Mouse (Mus musculus) MEL (cell line): ENCODE results near the gene Fbxo10. TPM values are rescaled to one million over a fixed set of nuclear protein-coding genes. Genes with fewer than 3 reads are reported as not detected.

Experiments used
- DNase-seq: peaks from one replicate; pipeline ENCODE4 v3.0.0; 2011; ENCODE audit warnings: low read depth, low spot score
- H3K27ac ChIP-seq: 2 replicates; pipeline ENCODE4 v1.5.1; 2012; ENCODE audit warnings: low read depth, mild to moderate bottlenecking, control low read depth, low read length, moderate library complexity; ENCODE audit not compliant: control insufficient read depth
- H3K27me3 ChIP-seq, 2 experiments: fragments of 150-350 bp in 1 of 2; sonication (generic) in 1 of 2; 2 replicates each; pipeline ENCODE4 v1.6.1; 2012; ENCODE audit warnings: low read length in 2 of 2, mild to moderate bottlenecking in 2 of 2, improper control_type of control experiment in 1 of 2, moderate library complexity in 1 of 2; ENCODE audit not compliant: insufficient read depth in 2 of 2, control insufficient read depth in 1 of 2
- H3K36me3 ChIP-seq, 2 experiments: 2 replicates each; pipeline ENCODE4 v1.6.1; 2012 to 2014; ENCODE audit warnings: low read length in 2 of 2, improper control_type of control experiment in 1 of 2, inconsistent platforms in 1 of 2, mild to moderate bottlenecking in 1 of 2; ENCODE audit not compliant: insufficient read depth in 2 of 2, control insufficient read depth in 1 of 2
- H3K4me1 ChIP-seq, 2 experiments: fragments of 150-350 bp in 1 of 2; sonication (generic) in 1 of 2; 2 replicates each; pipeline ENCODE4 v1.6.1; 2012; ENCODE audit warnings: low read length in 2 of 2, improper control_type of control experiment in 1 of 2, mild to moderate bottlenecking in 1 of 2; ENCODE audit not compliant: insufficient read depth in 2 of 2, control insufficient read depth in 1 of 2
- H3K4me3 ChIP-seq, 2 experiments: fragments of 150-350 bp in 1 of 2; sonication (generic) in 1 of 2; 2 replicates each; pipeline ENCODE4 v1.5.1; 2012; ENCODE audit warnings: low read depth in 2 of 2, low read length in 2 of 2, mild to moderate bottlenecking in 2 of 2, moderate library complexity in 2 of 2, control low read depth in 1 of 2, improper control_type of control experiment in 1 of 2; ENCODE audit not compliant: control insufficient read depth in 1 of 2, insufficient read depth in 1 of 2
- H3K79me2 ChIP-seq: 2 replicates; pipeline ENCODE4 v1.6.1; 2012; ENCODE audit warnings: mild to moderate bottlenecking, low read length, moderate library complexity; ENCODE audit not compliant: control insufficient read depth, poor library complexity, insufficient read depth
- H3K9ac ChIP-seq: 2 replicates; pipeline ENCODE4 v1.6.1; 2012; ENCODE audit warnings: low read depth, mild to moderate bottlenecking, control low read depth, low read length, moderate library complexity; ENCODE audit not compliant: control insufficient read depth, poor library complexity, severe bottlenecking
- H3K9me3 ChIP-seq: fragments of 150-350 bp; sonication (generic); replicated peaks from 2 replicates; pipeline ENCODE4 v1.6.1; 2012; ENCODE audit warnings: mild to moderate bottlenecking, low read length, improper control_type of control experiment, moderate library complexity; ENCODE audit not compliant: insufficient read depth
- CHD1 ChIP-seq: IDR thresholded peaks from 2 replicates; pipeline ENCODE4 v1.6.1; 2012; ENCODE audit warnings: low read depth, mild to moderate bottlenecking, inconsistent platforms, low read length, improper control_type of control experiment
- CHD2 ChIP-seq: IDR thresholded peaks from 2 replicates; pipeline ENCODE4 v1.6.1; 2011; ENCODE audit warnings: low read length, improper control_type of control experiment
- ELF1 ChIP-seq: IDR thresholded peaks from 2 replicates; pipeline ENCODE4 v1.6.1; 2014; ENCODE audit warnings: low read depth, mild to moderate bottlenecking, inconsistent platforms, low read length, improper control_type of control experiment, moderate library complexity
- EP300 ChIP-seq, 2 experiments: IDR thresholded peaks; 2 replicates each; pipeline ENCODE4 v1.6.1; 2011; ENCODE audit warnings: improper control_type of control experiment in 2 of 2, low read length in 2 of 2, low read depth in 1 of 2, mild to moderate bottlenecking in 1 of 2
- ETS1 ChIP-seq: IDR thresholded peaks from 2 replicates; pipeline ENCODE4 v1.6.1; 2012; ENCODE audit warnings: low read depth, mild to moderate bottlenecking, inconsistent platforms, low read length, improper control_type of control experiment, moderate library complexity
- GATA1 ChIP-seq: IDR thresholded peaks from 2 replicates; pipeline ENCODE4 v1.6.1; 2011; ENCODE audit warnings: low read depth, low read length, improper control_type of control experiment
- HCFC1 ChIP-seq: IDR thresholded peaks from 2 replicates; pipeline ENCODE4 v1.6.1; 2012; ENCODE audit warnings: low read depth, mild to moderate bottlenecking, inconsistent platforms, low read length, improper control_type of control experiment, moderate library complexity
- KAT2A ChIP-seq: conservative IDR thresholded peaks from 2 replicates; pipeline ENCODE4 v1.6.1; 2012; ENCODE audit warnings: low read depth, low read length, improper control_type of control experiment, inconsistent platforms
- MAFK ChIP-seq: IDR thresholded peaks from 2 replicates; pipeline ENCODE4 v1.6.1; 2011; ENCODE audit warnings: low read depth, mild to moderate bottlenecking, low read length, improper control_type of control experiment, borderline replicate concordance
- MAZ ChIP-seq: IDR thresholded peaks from 2 replicates; pipeline ENCODE4 v1.6.1; 2012; ENCODE audit warnings: low read depth, mild to moderate bottlenecking, inconsistent platforms, low read length, improper control_type of control experiment
- MEF2A ChIP-seq: IDR thresholded peaks from 2 replicates; pipeline ENCODE4 v1.6.1; 2014; ENCODE audit warnings: low read depth, mild to moderate bottlenecking, inconsistent platforms, low read length, improper control_type of control experiment; ENCODE audit not compliant: poor library complexity, insufficient replicate concordance, severe bottlenecking; ENCODE audit errors: extremely low read depth
- MXI1 ChIP-seq: IDR thresholded peaks from 2 replicates; pipeline ENCODE4 v1.6.1; 2011; ENCODE audit warnings: mild to moderate bottlenecking, low read depth, low read length, improper control_type of control experiment
- MYB ChIP-seq: IDR thresholded peaks from 2 replicates; pipeline ENCODE4 v1.6.1; 2011; ENCODE audit warnings: mild to moderate bottlenecking, low read depth, low read length, improper control_type of control experiment
- MYC ChIP-seq: IDR thresholded peaks from 2 replicates; pipeline ENCODE4 v1.6.1; 2011; ENCODE audit warnings: low read depth, mild to moderate bottlenecking, low read length, improper control_type of control experiment, moderate library complexity
- NELFE ChIP-seq: IDR thresholded peaks from 2 replicates; pipeline ENCODE4 v1.6.1; 2011; ENCODE audit warnings: low read depth, low read length, improper control_type of control experiment
- POLR2A ChIP-seq, 2 experiments: IDR thresholded peaks; 2 replicates each; pipeline ENCODE4 v1.6.1; 2011 to 2012; ENCODE audit warnings: low read length in 2 of 2, mild to moderate bottlenecking in 2 of 2, control low read depth in 1 of 2, improper control_type of control experiment in 1 of 2, low read depth in 1 of 2, moderate library complexity in 1 of 2; ENCODE audit not compliant: control insufficient read depth in 1 of 2, insufficient read depth in 1 of 2, poor library complexity in 1 of 2
- POLR2AphosphoS2 ChIP-seq: IDR thresholded peaks from 2 replicates; pipeline ENCODE4 v1.6.1; 2011; ENCODE audit warnings: low read length, improper control_type of control experiment
- POLR2AphosphoS5 ChIP-seq: IDR thresholded peaks from 2 replicates; pipeline ENCODE4 v1.6.1; 2012; ENCODE audit warnings: low read depth, borderline replicate concordance, mild to moderate bottlenecking, inconsistent platforms, low read length, moderate library complexity, mixed read lengths
- RAD21 ChIP-seq: IDR thresholded peaks from 2 replicates; pipeline ENCODE4 v1.6.1; 2011; ENCODE audit warnings: mild to moderate bottlenecking, low read depth, low read length, improper control_type of control experiment
- RCOR1 ChIP-seq: IDR thresholded peaks from 2 replicates; pipeline ENCODE4 v1.6.1; 2012; ENCODE audit warnings: low read depth, mild to moderate bottlenecking, inconsistent platforms, low read length, improper control_type of control experiment
- SIN3A ChIP-seq: IDR thresholded peaks from 2 replicates; pipeline ENCODE4 v1.6.1; 2012; ENCODE audit warnings: low read length, improper control_type of control experiment, inconsistent platforms
- SMC3 ChIP-seq: IDR thresholded peaks from 2 replicates; pipeline ENCODE4 v1.6.1; 2011; ENCODE audit warnings: low read depth, low read length, improper control_type of control experiment
- TAL1 ChIP-seq: IDR thresholded peaks from 2 replicates; pipeline ENCODE4 v1.6.1; 2012; ENCODE audit warnings: mild to moderate bottlenecking, inconsistent platforms, low read length, moderate library complexity, mixed read lengths
- TBP ChIP-seq: IDR thresholded peaks from 2 replicates; pipeline ENCODE4 v1.8.0; 2011; ENCODE audit warnings: low read depth, low read length, improper control_type of control experiment
- UBTF ChIP-seq: IDR thresholded peaks from 2 replicates; pipeline ENCODE4 v1.6.1; 2012; ENCODE audit warnings: low read depth, mild to moderate bottlenecking, inconsistent platforms, low read length, improper control_type of control experiment, moderate library complexity, borderline replicate concordance; ENCODE audit not compliant: insufficient read depth
- USF1 ChIP-seq: IDR thresholded peaks from 2 replicates; pipeline ENCODE4 v1.6.1; 2014; ENCODE audit warnings: low read depth, mild to moderate bottlenecking, inconsistent platforms, low read length, improper control_type of control experiment, moderate library complexity
- USF2 ChIP-seq, 2 experiments: IDR thresholded peaks; 2 replicates each; pipeline ENCODE4 v1.6.1; 2011 to 2012; ENCODE audit warnings: improper control_type of control experiment in 2 of 2, low read length in 2 of 2, borderline replicate concordance in 1 of 2, inconsistent platforms in 1 of 2, low read depth in 1 of 2, mild to moderate bottlenecking in 1 of 2; ENCODE audit not compliant: insufficient read depth in 1 of 2
- ZKSCAN1 ChIP-seq: IDR thresholded peaks from 2 replicates; pipeline ENCODE4 v1.6.1; 2012; ENCODE audit warnings: low read depth, mild to moderate bottlenecking, inconsistent platforms, low read length, improper control_type of control experiment, moderate library complexity
- ZNF384 ChIP-seq: IDR thresholded peaks from 2 replicates; pipeline ENCODE4 v1.6.1; 2012; ENCODE audit warnings: low read depth, mild to moderate bottlenecking, inconsistent platforms, low read length, improper control_type of control experiment
- polyA plus RNA-seq, 2 experiments: library from polyadenylated mRNA; stranded (reverse) in 1 of 2; unstranded in 1 of 2; fragments of >175 nt in 1 of 2; fragments of >200 nt in 1 of 2; gene quantifications; 2 replicates each; pipeline versions ENCODE4 v1.2.1 to v1.2.4; 2012; ENCODE audit warnings: low replicate concordance in 2 of 2, low read depth in 1 of 2; ENCODE audit not compliant: insufficient read length in 2 of 2, insufficient read depth in 1 of 2, missing spikeins in 1 of 2
- total RNA-seq: library from RNA; depleted of rRNA; stranded (reverse); fragments of 300-350 nt; gene quantifications from 2 replicates; pipeline ENCODE4 v1.2.3, GENCODE M21; 2012

The Fbxo10 gene
- total and polyA plus RNA-seq, 3 experiments, result 2.2 to 6.5 TPM; not detected in 1

DNA sequence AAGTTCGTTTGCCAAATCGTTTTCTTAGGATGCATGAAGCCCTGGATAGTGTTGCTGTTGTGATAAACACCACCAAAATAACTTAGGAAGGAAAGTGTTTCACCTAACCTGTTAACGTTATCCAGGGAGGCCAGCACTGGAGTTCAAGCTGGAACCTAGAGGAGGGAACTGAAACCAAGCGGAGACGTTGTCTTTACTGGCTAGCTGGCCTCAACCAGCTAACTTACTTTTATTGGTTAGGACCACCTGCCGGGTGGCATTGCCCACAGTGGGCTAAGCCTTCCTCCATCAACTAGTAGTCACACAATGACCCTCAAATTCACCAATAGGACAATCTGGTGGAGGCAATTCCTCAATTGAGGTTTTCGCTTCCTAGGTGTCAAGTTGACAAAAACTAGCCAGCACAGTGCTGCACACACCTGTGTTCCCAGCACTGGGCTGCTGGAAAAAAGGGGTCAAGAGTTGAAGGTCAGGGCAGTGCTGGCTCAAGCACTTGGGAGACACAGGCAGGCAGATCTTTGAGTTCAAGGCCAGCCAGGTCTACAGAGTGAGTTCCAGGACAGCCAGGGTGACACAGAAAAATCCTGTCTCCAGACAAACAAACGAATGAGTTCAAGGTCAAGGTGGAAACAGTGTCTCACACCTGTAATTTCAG, 24.2 kb upstream of the Fbxo10 start:
- Histone ChIP-seq H3K9ac (peak overlapping the region; percentile 60), H3K4me3 (peak overlapping the region; percentile 52 to 87), H3K36me3 (peaks cover 8 to 12% of the 10 kb centered on the region in 2 experiments), H3K79me2 (peaks cover 29% of the 10 kb centered on the region), H3K27me3 (peaks cover 2 to 6% of the 10 kb centered on the region in 2 experiments), H3K27ac (no peak overlapping the region), H3K4me1 (peaks cover 0 to 16% of the 10 kb centered on the region in 2 experiments; a peak in 3 of 4 replicates), H3K9me3 (no peaks in the 10 kb centered on the region)
- DNase-seq, result peak; percentile 30
- no peak for TF ChIP-seq TBP
- no peak for TF ChIP-seq HCFC1
- no peak for TF ChIP-seq ETS1
- no peak for TF ChIP-seq GATA1
- TF ChIP-seq NELFE, result no peak
- no peak for TF ChIP-seq CHD2
- TF ChIP-seq UBTF, result no peak
- TF ChIP-seq USF1, result no peak
- no peak for TF ChIP-seq TAL1
- no peak for TF ChIP-seq MYB
- no peak for TF ChIP-seq ZNF384
- no peak for TF ChIP-seq MAZ
- no peak for TF ChIP-seq MEF2A
- TF ChIP-seq POLR2AphosphoS2, result no peak
- TF ChIP-seq SMC3, result no peak

DNA sequence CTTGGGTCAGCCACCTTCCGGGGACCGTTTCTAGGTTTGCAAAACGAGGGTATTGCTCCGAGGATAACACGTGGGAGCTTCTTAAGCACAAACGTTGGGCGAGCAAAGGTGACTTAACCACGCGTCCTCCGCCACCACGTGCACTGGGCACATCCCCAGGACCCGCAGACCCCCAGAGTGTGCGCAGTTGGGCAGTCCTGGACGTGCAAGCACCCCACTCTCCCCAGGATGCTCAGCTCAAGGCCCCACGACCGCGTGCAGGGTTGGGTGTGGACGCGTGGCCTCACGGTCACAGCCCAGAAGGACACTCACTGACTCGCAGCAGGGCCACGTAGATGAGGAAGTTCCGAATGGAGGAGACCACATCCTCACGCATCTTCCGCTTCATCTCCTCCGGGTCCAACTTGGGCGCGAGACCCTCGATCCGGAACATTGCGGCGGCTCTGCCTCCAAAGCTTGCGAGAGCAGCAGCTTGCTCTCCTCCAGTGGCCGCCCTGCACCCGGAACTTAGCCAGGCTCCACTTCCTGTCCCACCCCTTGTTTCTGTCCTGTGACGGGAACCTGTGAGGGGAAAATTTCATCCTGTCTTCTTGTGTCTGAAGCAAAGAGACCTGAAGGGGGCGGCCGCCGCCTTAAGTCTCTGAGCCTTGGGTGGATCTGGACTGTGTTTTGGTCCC, 23.3 kb upstream of the Fbxo10 start, which contains the start of gene Tomm5:
Gene Tomm5 (minus strand): TSS at position 514 of the 677 bp plus-strand sequence.
- peak within 1 kb of the TSS; percentile 87 to 89 for H3K4me3 ChIP-seq
- peaks cover under 1 to 6% of the 10 kb centered on the region in 2 experiments for H3K27me3 ChIP-seq
- peaks cover 12% of the 10 kb centered on the region in 2 experiments for H3K36me3 ChIP-seq
- peak; percentile 97 for DNase-seq
- peak within 1 kb of the TSS; percentile 67 for H3K27ac ChIP-seq
- H3K9ac ChIP-seq, result peak within 1 kb of the TSS; percentile 85
- peaks cover 29% of the 10 kb centered on the region for H3K79me2 ChIP-seq
- H3K9me3 ChIP-seq, result no peaks in the 10 kb centered on the region
- peaks cover 0 to 16% of the 10 kb centered on the region in 2 experiments; a peak in 3 of 4 replicates for H3K4me1 ChIP-seq
- peak; percentile 68; the same call in 1 of the 2 replicates for TF ChIP-seq RCOR1
- peak; percentile 98 for TF ChIP-seq SIN3A
- TF ChIP-seq EP300 (IDR thresholded peaks at IDR 0.05; ENCODE audit: low read depth in 1 of 2, low read length in 2 of 2), result 0 out of 4 replicates have a peak, but pooled peaks of 1 of the 2 experiments have one; percentile 41
- TF ChIP-seq CHD2, result no peak
- TF ChIP-seq SMC3, result peak; percentile 66
- no peak for TF ChIP-seq GATA1
- peak; percentile 84 to 96 for TF ChIP-seq POLR2A (IDR thresholded peaks at IDR 0.05; ENCODE audit: control insufficient read depth in 1 of 2, insufficient read depth in 1 of 2, low read depth in 1 of 2, low read length in 2 of 2, poor library complexity in 1 of 2)
- TF ChIP-seq MYC, result peak; percentile 93
- TF ChIP-seq CHD1, result no peak
- TF ChIP-seq ZKSCAN1, result no peak
- TF ChIP-seq HCFC1, result peak; percentile 94
- peak; percentile 93 for TF ChIP-seq MXI1
- TF ChIP-seq MAFK, result no peak
- TF ChIP-seq POLR2AphosphoS5, result no peak
- peak; percentile 97 for TF ChIP-seq ELF1
- no peak for TF ChIP-seq USF2 (IDR thresholded peaks at IDR 0.05; ENCODE audit: borderline replicate concordance in 1 of 2, insufficient read depth in 1 of 2, low read depth in 1 of 2, low read length in 2 of 2)
- peak; percentile 75; the same call in 1 of the 2 replicates for TF ChIP-seq KAT2A
- no peak for TF ChIP-seq UBTF
- peak; percentile 78 for TF ChIP-seq RAD21
